Mouse (Mus musculus) hindbrain, embryonic 10.5 days (tissue): Measurements from ENCODE around the gene Klhl20. TPM values are rescaled to one million over a fixed set of nuclear protein-coding genes. Genes with fewer than 3 reads are reported as not detected.

Experiments
- DNase-seq: peaks from one replicate; pipeline ENCODE4 v3.0.0-alpha.2; 2017; ENCODE audit warnings: low spot score
- H3K27ac ChIP-seq: fragments of 300-500 bp; sonication (generic); 2 replicates; pipeline ENCODE4 v1.5.1; 2016; ENCODE audit warnings: mild to moderate bottlenecking, moderate library complexity
- H3K27me3 ChIP-seq: fragments of 300-500 bp; sonication (generic); 2 replicates; pipeline ENCODE4 v1.6.1; 2016; ENCODE audit warnings: mild to moderate bottlenecking; ENCODE audit not compliant: poor library complexity, insufficient read depth, severe bottlenecking
- H3K36me3 ChIP-seq: fragments of 300-500 bp; sonication (generic); 2 replicates; pipeline ENCODE4 v1.6.1; 2016; ENCODE audit warnings: mild to moderate bottlenecking, moderate library complexity
- H3K4me1 ChIP-seq: fragments of 300-500 bp; sonication (generic); replicated peaks from 2 replicates; pipeline ENCODE4 v1.6.1; 2016; ENCODE audit warnings: mild to moderate bottlenecking
- H3K4me3 ChIP-seq: fragments of 300-500 bp; sonication (generic); 2 replicates; pipeline ENCODE4 v1.5.1; 2016; ENCODE audit warnings: mild to moderate bottlenecking, moderate library complexity
- H3K9me3 ChIP-seq: fragments of 300-500 bp; sonication (generic); 2 replicates; pipeline ENCODE4 v1.6.1; 2016; ENCODE audit warnings: mild to moderate bottlenecking, moderate library complexity
- WGBS: fragments of 180-500 bp; shearing (Covaris S2); methylation state at CpG from one replicate; pipeline ENCODE4 v1.1.7; 2016; 5-methylcytosine and 5-hydroxymethylcytosine counted together
- polyA plus RNA-seq: library from polyadenylated mRNA; unstranded; fragments of >200 nt; fragmentation: Nextera tagmentation; extraction: Ambion mirVana; gene quantifications from 2 replicates; pipeline ENCODE4 v1.2.1, GENCODE M21; 2016

The Klhl20 gene
- polyA plus RNA-seq, 1 experiment from 2014 or later, result 15.5 TPM

DNA sequence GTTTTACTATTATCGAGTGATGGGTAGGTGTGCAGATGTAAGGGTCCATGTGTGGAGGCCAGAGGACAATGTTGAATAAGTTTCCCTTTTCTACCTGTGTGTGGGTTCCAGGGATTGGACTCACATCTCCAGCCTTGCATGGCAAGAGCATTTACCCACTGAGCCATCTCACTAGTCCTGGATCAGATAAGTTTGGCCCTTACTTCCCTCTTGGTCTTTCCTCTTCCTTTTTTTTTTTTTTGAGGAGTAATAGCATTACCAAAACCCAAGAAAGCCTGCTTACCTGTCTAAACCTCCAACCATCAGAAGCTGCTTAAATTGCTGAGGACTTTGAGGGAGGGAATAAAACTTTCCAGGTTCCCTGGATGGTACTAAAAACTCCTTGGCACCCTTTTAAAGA lies 74.1 kb downstream of the Klhl20 start:
- Histone ChIP-seq H3K9me3 (no peaks in the 10 kb centered on the region), H3K36me3 (peaks cover 80% of the 10 kb centered on the region), H3K27me3 (no peaks in the 10 kb centered on the region), H3K27ac (no peak overlapping the region), H3K4me1 (no peaks in the 10 kb centered on the region), H3K4me3 (no peak overlapping the region)
- DNase-seq, result no peak
- 98% methylated on average over 1 of the region's 1 CpGs for WGBS

DNA sequence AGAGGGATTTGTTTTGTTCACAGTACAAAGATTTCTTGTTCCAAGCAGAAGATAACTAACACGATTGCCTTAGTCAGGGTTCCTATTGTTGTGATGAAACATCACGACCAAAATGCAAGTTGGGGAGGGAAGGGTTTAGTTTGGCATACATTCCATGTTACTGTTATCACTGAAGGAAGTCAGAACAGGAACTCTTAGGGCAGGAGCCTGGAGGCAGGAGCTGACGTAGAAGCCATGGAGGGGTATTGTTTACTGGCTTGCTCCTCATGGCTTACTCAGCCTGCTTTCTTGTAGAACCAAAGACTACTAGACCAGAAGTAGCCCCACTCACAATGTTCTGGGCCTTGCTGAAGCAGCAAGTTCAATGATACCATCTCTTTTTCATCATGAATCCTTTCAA lies 84.3 kb downstream of the Klhl20 start:
- no peak for DNase-seq
- peaks cover 96% of the 10 kb centered on the region for H3K36me3 ChIP-seq

DNA sequence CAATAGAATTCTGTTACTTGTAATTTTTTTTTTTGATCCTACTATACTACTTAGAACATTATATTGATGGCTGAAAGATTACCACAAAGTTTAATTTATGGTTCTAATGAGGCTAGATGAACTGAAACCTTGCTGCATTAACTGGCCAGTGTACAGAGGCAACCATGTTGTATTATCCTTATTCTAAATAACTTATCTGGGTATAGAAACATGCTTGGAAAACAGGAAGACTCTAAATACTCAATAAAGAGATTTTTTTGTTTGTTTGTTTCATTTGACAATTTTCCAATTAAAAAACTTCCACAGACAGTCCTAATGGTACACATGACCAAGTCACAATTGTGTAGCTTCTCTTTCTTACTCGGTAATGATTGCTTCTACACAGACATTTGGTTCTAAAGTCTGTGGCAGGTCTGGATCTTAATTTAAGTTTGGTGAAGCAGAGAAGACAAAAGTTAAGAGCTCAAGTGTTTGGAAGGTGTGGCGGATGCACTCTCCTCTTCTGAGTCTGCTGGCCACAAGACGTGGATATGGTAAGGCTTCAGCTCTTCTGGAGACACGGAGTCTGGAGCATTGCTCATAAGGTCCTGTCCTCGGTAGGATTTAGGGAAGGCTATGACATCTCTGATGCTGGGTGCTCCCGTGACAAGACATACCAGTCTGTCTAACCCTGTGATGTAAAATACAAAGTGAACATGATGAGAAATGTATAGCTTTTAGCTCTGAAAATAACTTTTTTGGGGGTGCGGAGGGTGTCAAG lies 89.9 kb downstream of the Klhl20 start:
- Histone ChIP-seq H3K9me3 (no peaks in the 10 kb centered on the region), H3K4me1 (peaks cover 15% of the 10 kb centered on the region), H3K27ac (no peak overlapping the region), H3K27me3 (no peaks in the 10 kb centered on the region), H3K36me3 (peaks cover 80% of the 10 kb centered on the region), H3K4me3 (no peak overlapping the region)
- DNase-seq, result no peak
- 91% methylated on average over 7 of the region's 7 CpGs for WGBS

More for the DNA sequence above, 84.3 kb downstream of the Klhl20 start:
- Histone ChIP-seq H3K4me1 (no peaks in the 10 kb centered on the region), H3K4me3 (no peak overlapping the region), H3K27ac (no peak overlapping the region), H3K9me3 (no peaks in the 10 kb centered on the region), H3K27me3 (no peaks in the 10 kb centered on the region)
- 90% methylated on average over 3 of the region's 3 CpGs for WGBS

DNA sequence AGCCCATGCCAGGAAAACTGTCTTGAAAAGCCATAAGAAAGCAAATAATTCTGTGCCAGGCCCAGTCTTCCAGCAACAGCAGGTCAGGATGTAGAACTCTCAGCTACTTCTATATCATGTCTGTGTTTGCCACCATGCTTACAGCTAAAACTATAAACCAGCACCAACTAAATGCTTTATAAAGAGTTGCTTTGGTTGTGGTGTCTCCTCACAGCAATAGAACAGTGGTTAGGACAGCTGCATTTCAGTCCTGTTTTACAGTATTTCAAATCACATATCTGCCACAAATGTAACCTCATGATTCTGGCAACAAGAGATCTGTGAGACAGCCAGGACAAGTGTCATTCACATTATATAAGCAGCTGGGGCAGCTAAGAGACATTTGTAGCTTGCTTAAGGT lies 90.5 kb downstream of the Klhl20 start:
- Histone ChIP-seq H3K27me3 (no peaks in the 10 kb centered on the region), H3K9me3 (no peaks in the 10 kb centered on the region), H3K27ac (no peak overlapping the region), H3K4me3 (no peak overlapping the region), H3K36me3 (peaks cover 80% of the 10 kb centered on the region), H3K4me1 (peaks cover 15% of the 10 kb centered on the region)
- no peak for DNase-seq

DNA sequence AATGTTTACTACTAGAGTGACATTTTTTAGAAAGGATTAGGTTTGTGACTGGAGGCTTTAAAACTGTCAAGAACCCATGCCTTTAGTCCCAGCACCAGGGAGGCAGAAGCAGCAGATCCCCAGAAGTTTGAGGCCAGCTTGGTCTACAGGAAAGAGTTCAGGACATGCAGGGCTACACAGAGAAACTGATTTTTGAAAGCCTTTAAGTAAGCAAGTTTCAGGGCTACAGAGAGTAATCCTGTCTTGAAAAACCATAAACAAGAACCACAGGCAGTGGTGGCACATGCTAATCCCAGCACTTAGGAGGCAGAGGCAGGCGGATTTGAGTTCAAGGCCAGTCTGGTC lies 90.9 kb downstream of the Klhl20 start:
- H3K4me1 ChIP-seq, result peaks cover 15% of the 10 kb centered on the region
- no peaks in the 10 kb centered on the region for H3K9me3 ChIP-seq
- no peaks in the 10 kb centered on the region for H3K27me3 ChIP-seq
- H3K27ac ChIP-seq, result no peak overlapping the region
- DNase-seq, result peak; percentile 8
- H3K4me3 ChIP-seq, result no peak overlapping the region
- H3K36me3 ChIP-seq, result peaks cover 80% of the 10 kb centered on the region
- 81% methylated on average over 1 of the region's 1 CpGs for WGBS

DNA sequence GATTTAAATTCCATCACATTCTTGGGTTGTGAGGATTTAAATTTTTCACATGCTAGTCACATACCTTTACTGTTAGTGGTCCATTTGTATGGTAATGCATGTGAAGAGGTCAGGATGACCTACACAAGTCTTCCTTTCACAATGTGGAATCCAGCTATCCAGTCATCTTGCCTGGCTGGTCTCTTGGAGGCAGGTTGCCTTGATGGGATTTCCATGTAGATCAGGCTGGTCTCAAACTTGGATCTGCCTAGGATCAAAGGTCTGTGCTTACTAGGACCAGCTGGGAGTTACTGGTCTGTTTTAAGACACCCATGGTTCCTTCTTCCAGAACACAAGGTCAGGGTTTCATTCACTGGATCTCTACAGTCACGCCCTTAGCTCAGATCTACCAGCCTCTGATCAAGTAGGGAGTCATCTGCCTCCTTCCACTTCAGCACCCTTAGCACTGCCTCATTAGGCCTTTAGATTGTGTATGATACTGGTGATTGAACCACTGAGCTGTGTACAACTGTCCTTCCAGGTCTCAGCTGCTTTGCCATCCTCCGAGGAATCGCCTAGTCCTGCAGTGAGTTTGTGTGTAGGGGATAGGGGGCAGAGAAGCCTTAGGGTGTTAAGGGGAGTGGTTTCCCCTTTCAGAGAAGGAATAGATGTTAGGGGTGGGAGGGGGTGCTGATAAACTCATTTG lies 91.4 kb downstream of the Klhl20 start:
- H3K36me3 ChIP-seq, result peaks cover 75% of the 10 kb centered on the region
- WGBS, result 12% methylated on average over 3 of the region's 3 CpGs
- H3K27me3 ChIP-seq, result no peaks in the 10 kb centered on the region
- peak; percentile 58 for DNase-seq
- H3K9me3 ChIP-seq, result no peaks in the 10 kb centered on the region
- H3K4me1 ChIP-seq, result peaks cover 15% of the 10 kb centered on the region
- 0 out of 2 replicates have a peak overlapping the region, but pooled peaks have one; percentile 30 for H3K27ac ChIP-seq
- no peak overlapping the region; the same call in 1 of the 2 replicates for H3K4me3 ChIP-seq

DNA sequence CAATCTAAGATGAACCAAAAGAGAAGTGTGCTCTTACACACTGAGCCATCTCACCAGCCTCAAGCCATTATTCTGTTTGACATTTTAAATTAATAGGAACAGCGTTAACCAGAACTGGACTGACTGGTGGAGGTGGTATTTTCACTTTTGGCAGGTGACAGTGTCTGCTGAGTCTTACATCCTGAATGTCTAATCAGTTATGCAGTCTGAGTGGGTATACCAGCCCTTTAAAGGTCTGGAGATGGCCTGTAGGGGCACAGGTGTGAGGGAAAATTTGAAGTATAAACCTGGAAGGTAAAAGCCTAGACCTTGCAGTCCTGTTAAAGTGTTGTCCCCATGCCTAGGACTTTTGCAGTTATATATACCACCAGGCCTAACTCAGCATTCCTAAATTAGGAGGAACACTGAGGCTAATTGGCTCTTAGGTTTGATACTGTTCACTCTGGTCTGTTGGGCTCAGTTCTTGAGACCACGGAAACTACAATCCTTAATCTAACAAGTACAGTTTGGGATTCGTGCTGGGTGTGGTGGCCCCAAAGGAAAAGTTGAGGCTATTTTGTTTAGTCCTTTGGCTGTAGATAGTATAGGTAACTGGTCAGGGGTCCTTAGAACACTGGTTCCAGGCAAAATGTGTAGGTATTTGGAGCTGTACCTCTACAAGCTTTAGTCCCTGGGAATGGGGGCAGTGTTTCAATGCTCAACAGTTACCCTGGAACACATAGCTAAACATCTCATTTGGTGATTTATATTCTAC lies 92.2 kb downstream of the Klhl20 start:
- WGBS, result 9% methylated on average over 3 of the region's 3 CpGs
- peak; percentile 38 for DNase-seq
- Histone ChIP-seq H3K4me1 (peaks cover 15% of the 10 kb centered on the region), H3K36me3 (peaks cover 68% of the 10 kb centered on the region), H3K9me3 (no peaks in the 10 kb centered on the region), H3K27me3 (no peaks in the 10 kb centered on the region), H3K4me3 (no peak overlapping the region), H3K27ac (no peak overlapping the region)

Other genes with a start within 250 kb of the Klhl20 start
- 8.2 and 8.5 TPM in 2 replicates for gene Rc3h1, start 225.1 kb downstream of the Klhl20 start, polyA plus RNA-seq
- gene Serpinc1, start 152.9 kb downstream of the Klhl20 start, polyA plus RNA-seq, result 1.4 and 1.9 TPM in 2 replicates
- 7.4 and 7.9 TPM in 2 replicates for gene Zbtb37, start 96.7 kb downstream of the Klhl20 start, polyA plus RNA-seq
- 48.2 and 65.0 TPM in 2 replicates for gene Dars2, start 60.9 kb downstream of the Klhl20 start, polyA plus RNA-seq
- 33.0 and 39.9 TPM in 2 replicates for gene Cenpl, start 60.8 kb downstream of the Klhl20 start, polyA plus RNA-seq
- 4.1 and 4.9 TPM in 2 replicates for gene Ankrd45, start 11.2 kb upstream of the Klhl20 start, polyA plus RNA-seq
- gene Tex50, start 27.8 kb upstream of the Klhl20 start, polyA plus RNA-seq, result 0.13 and 0.45 TPM in 2 replicates
- gene Prdx6, start 119.7 kb upstream of the Klhl20 start, polyA plus RNA-seq, result 490 and 579 TPM in 2 replicates